Mouse (Mus musculus): ENCODE measurements around the gene Sema4d. TPM values are rescaled to one million over a fixed set of nuclear protein-coding genes. Genes with fewer than 3 reads are reported as not detected.

The Sema4d gene
- polyA plus RNA-seq, 1 experiment from 2014 or later: 5.4 TPM

DNA sequence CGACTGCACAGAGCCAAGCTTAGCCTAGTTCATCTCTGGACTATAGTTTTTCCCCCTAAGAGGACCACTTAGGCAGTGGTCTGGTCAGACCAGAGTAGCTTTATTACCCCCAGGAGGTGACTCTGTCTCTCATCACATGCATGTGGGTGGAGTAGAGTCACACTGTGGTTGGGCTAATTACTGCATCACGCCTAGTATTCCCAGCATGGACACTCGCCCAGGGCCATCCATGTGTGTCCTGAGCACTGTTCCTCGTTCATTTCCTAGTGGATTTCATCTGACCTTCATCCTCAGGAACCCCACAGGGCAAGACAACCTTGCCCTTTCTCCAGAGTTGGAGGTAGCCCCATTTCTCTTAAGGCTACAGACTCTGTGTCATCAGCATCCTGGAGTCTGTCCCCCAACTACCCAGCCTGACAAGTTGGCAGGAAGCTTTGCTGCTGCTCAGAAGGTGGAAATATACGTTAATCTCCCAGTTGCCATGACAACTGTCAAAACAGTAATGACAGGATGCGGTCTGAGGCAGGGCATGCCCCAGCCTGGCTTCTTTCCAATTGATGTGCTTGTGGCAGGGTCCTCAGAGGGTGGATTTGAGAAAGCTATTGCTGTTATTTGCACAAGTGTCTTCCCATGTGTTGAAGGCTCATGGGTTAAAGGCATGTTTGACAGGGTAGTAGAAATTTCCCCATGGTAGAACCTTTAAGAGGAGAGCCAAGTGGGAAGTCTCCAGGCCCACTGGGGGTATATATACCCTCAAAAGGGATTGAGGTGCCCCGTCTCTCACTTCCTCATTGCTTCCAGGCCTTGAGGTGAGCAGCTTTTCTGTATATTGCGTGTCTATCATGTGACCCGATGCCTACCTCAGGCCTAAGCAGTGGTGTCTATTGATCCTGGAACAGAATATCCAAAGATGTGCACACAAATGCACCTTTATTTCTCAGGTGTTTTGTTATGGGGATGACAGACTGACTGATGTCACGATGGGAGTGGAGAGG is 20.4 kb upstream of the Sema4d start:
- H3K4me1 ChIP-seq (replicated peaks): peaks cover 9% of the 10 kb centered on the region
- 47% methylated on average over 10 of the region's 10 CpGs for WGBS
- H3K4me2 ChIP-seq: no peak overlapping the region
- no peaks in the 10 kb centered on the region; the same call in 1 of the 2 replicates for H3K27me3 ChIP-seq
- no peak for ATAC-seq (ENCODE audit: insufficient number of reproducible peaks, insufficient read depth, low FRiP score, low TSS enrichment, low read depth)
- H3K4me3 ChIP-seq (replicated peaks): no peak overlapping the region
- no peak overlapping the region for H3K27ac ChIP-seq
- no peaks in the 10 kb centered on the region for H3K36me3 ChIP-seq
- no peaks in the 10 kb centered on the region for H3K9me3 ChIP-seq
- no peak overlapping the region for H3K9ac ChIP-seq (replicated peaks)

- H3K9me3 ChIP-seq: no peaks in the 10 kb centered on the region
- H3K36me3 ChIP-seq: no peaks in the 10 kb centered on the region
- peaks cover 5% of the 10 kb centered on the region for H3K4me1 ChIP-seq (replicated peaks)
- no peaks in the 10 kb centered on the region; the same call in 1 of the 2 replicates for H3K27me3 ChIP-seq
- WGBS: 29% methylated on average over 12 of the region's 12 CpGs
- ATAC-seq (ENCODE audit: insufficient number of reproducible peaks, insufficient read depth, low FRiP score, low TSS enrichment, low read depth): 0 out of 2 replicates have a peak, but pooled peaks have one; percentile 58
- no peak overlapping the region for H3K4me3 ChIP-seq (replicated peaks)
- H3K9ac ChIP-seq (replicated peaks): no peak overlapping the region
- H3K27ac ChIP-seq: no peak overlapping the region
- H3K4me2 ChIP-seq: no peak overlapping the region
Measured at GRCm38 (mm10) chr13:51808141-51808540, 14.6 kb upstream of the Sema4d start.

DNA sequence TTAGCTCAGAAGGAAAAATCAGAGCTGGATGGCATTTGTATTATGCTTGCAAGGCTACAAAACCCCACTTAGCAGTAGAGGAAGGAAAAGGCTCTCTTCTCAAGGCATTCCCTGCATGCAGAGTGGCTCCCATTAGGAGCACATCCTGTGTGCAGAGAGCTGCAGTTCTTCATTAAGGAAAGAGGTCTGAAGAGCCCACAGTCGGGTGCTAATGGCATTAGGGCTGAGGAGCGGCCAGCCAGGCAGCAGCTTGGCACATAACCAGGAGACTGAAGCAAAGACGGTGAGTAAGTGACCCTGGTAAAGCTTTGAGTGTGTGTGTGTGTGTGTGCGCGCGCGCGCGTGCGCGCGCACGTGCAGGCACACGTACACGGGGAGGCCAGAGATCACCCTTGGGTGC is 12.7 kb upstream of the Sema4d start:
- Histone ChIP-seq H3K27ac (no peak overlapping the region), H3K4me1 (replicated peaks) (peaks cover 5% of the 10 kb centered on the region), H3K36me3 (no peaks in the 10 kb centered on the region), H3K4me2 (no peak overlapping the region), H3K9me3 (no peaks in the 10 kb centered on the region), H3K27me3 (no peaks in the 10 kb centered on the region; the same call in 1 of the 2 replicates), H3K4me3 (replicated peaks) (no peak overlapping the region), H3K9ac (replicated peaks) (no peak overlapping the region)
- WGBS: 80% methylated on average over 15 of the region's 15 CpGs
- no peak for ATAC-seq (ENCODE audit: insufficient number of reproducible peaks, insufficient read depth, low FRiP score, low TSS enrichment, low read depth)

GRCm38 (mm10) chr13:51805634-51806033 is 12.1 kb upstream of the Sema4d start:
- Histone ChIP-seq H3K4me3 (replicated peaks) (no peak overlapping the region), H3K27me3 (no peaks in the 10 kb centered on the region), H3K4me1 (replicated peaks) (peaks cover 5% of the 10 kb centered on the region), H3K36me3 (no peaks in the 10 kb centered on the region), H3K9ac (replicated peaks) (no peak overlapping the region), H3K4me2 (no peak overlapping the region), H3K9me3 (no peaks in the 10 kb centered on the region), H3K27ac (no peak overlapping the region)
- no peak for ATAC-seq (ENCODE audit: insufficient number of reproducible peaks, insufficient read depth, low FRiP score, low TSS enrichment, low read depth)
- 75% methylated on average over 4 of the region's 4 CpGs for WGBS

DNA sequence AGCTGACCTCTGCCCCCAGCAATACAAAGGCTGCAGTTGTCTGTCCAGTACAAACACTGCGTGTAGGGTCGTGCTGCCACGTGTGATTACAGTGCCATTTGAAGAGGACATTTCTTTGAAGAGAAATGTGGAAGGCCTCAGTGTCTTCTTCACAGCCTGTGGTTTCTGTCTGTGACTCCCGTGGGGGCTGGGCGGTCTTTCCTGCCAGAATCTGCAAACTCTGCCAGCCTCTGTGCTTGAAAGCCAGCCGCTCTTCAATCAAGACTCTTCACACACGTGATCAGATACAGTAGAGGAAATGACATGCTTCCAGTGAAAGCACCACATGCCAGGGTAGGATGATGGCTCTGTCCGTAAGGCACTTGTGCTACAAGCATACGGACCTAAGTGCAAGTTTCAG is 7.4 kb upstream of the Sema4d start:
- Histone ChIP-seq H3K4me1 (replicated peaks) (no peaks in the 10 kb centered on the region), H3K4me3 (replicated peaks) (no peak overlapping the region), H3K9me3 (no peaks in the 10 kb centered on the region), H3K36me3 (no peaks in the 10 kb centered on the region), H3K27ac (no peak overlapping the region), H3K27me3 (no peaks in the 10 kb centered on the region), H3K4me2 (no peak overlapping the region), H3K9ac (replicated peaks) (no peak overlapping the region)
- 77% methylated on average over 9 of the region's 9 CpGs for WGBS
- no peak for ATAC-seq (ENCODE audit: insufficient number of reproducible peaks, insufficient read depth, low FRiP score, low TSS enrichment, low read depth)

DNA sequence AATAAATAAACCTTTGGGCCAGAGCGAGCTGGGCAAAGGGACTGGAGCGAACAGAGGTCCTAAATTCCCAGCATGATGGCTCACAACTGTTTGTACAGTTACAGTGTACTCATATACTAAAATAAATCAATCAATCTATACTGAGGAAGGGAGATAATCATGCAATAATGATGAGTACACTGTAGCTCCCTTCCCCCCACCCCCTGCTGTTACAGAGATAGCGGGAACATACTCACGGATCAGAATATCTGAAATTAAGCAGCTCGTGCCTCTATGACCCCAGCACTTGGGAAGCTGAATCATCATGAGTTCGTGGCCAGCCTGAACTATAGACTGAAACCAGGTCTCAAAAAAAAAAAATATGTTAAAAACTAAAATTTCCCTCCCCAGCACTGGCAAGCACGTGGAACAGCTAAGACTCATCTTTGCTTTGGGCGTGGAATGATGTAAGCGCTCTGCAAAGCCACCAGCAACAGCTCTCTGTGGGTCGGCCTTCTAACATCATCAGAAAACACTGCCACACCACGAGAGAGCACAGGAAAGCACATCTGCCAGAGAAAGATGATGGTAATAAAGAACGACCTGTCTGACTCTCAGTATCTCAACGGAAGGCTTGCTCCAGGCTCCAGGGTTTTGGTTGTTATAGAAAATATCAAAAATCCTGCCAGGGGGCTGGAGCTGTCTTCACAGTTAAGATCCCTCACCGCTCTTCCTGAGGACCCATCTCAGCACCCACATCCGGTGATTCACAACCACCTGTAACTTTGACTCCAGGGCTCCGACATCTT is 6.4 kb upstream of the Sema4d start:
- no peak overlapping the region for H3K4me2 ChIP-seq

GRCm38 (mm10) chr13:51797899-51798746 is 4.6 kb upstream of the Sema4d start:
- Histone ChIP-seq H3K9me3 (no peaks in the 10 kb centered on the region), H3K4me3 (replicated peaks) (no peak overlapping the region), H3K27me3 (peaks cover 2% of the 10 kb centered on the region; the same call in 1 of the 2 replicates), H3K4me2 (no peak overlapping the region), H3K36me3 (no peaks in the 10 kb centered on the region), H3K27ac (no peak overlapping the region), H3K9ac (replicated peaks) (no peak overlapping the region), H3K4me1 (replicated peaks) (no peaks in the 10 kb centered on the region; the same call in 1 of the 2 replicates)
- no peak for ATAC-seq (ENCODE audit: insufficient number of reproducible peaks, insufficient read depth, low FRiP score, low TSS enrichment, low read depth)
- 53% methylated on average over 8 of the region's 8 CpGs for WGBS

More for the DNA sequence above, 6.4 kb upstream of the Sema4d start:
- Histone ChIP-seq H3K27ac (no peak overlapping the region), H3K4me1 (replicated peaks) (no peaks in the 10 kb centered on the region), H3K9ac (replicated peaks) (no peak overlapping the region), H3K4me3 (replicated peaks) (no peak overlapping the region), H3K9me3 (no peaks in the 10 kb centered on the region), H3K36me3 (no peaks in the 10 kb centered on the region), H3K27me3 (no peaks in the 10 kb centered on the region)
- ATAC-seq (ENCODE audit: insufficient number of reproducible peaks, insufficient read depth, low FRiP score, low TSS enrichment, low read depth): no peak
- 86% methylated on average over 16 of the region's 16 CpGs for WGBS

DNA sequence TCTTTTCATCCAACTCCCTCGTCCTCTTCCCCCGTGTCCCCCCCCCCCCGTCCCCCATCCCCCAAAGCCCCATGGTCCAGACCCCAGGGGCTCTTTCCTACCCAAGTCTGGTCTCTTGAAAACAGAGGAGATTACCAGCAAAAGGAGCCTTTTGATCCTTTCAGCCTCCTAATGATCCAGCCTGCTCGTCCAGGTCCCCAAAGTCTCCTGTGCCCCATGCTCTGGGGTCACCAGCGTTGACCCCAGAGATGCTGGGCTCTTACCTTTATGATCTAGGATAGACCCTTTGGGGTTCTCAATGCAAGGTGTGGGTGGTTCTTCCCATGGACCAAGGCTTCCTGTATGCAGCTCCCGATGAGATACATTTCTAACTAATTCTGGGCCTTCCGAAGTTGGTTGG is 401 bp upstream of the Sema4d start:
- Histone ChIP-seq H3K27ac (no peak overlapping the region), H3K4me2 (peak overlapping the region; percentile 97), H3K4me3 (replicated peaks) (peak overlapping the region; percentile 84), H3K27me3 (peaks cover 27% of the 10 kb centered on the region), H3K9me3 (no peaks in the 10 kb centered on the region), H3K4me1 (replicated peaks) (peaks cover 15% of the 10 kb centered on the region), H3K36me3 (no peaks in the 10 kb centered on the region), H3K9ac (replicated peaks) (peak overlapping the region; percentile 73; the same call in 1 of the 2 replicates)
- 0 out of 2 replicates have a peak, but pooled peaks have one; percentile 3 for ATAC-seq (ENCODE audit: insufficient number of reproducible peaks, insufficient read depth, low FRiP score, low TSS enrichment, low read depth)
- WGBS: 40% methylated on average over 6 of the region's 7 CpGs

GRCm38 (mm10) chr13:51792729-51793424 is 670 bp downstream of the Sema4d start:
- no peak overlapping the region for H3K27ac ChIP-seq
- peak; percentile 33; the same call in 1 of the 2 replicates for ATAC-seq (ENCODE audit: insufficient number of reproducible peaks, insufficient read depth, low FRiP score, low TSS enrichment, low read depth)

DNA sequence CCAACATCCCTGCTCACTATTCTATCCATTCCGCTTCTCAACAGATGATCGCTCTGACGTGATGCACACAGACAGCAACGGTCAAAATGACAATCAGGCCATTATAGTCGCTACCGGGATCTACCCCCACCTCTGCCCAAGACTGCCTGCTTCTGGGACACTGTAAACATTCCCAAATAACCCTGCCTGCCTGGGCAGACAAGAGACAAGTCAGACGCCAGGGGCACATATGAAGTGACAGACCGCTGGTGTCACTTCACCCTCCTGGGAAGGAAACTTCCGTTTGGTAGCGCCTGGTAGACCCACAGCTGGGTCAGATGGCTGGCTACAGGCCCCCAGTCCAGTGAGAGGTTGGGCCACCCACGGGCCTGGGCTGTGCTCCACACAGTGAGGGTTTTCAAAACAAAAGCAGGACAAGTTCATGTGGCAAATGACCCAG is 1.4 kb downstream of the Sema4d start:
- Histone ChIP-seq H3K4me3 (replicated peaks) (peak overlapping the region; percentile 84), H3K36me3 (no peaks in the 10 kb centered on the region), H3K4me2 (peak overlapping the region; percentile 97), H3K4me1 (replicated peaks) (peaks cover 15% of the 10 kb centered on the region), H3K27ac (no peak overlapping the region), H3K9me3 (no peaks in the 10 kb centered on the region), H3K9ac (replicated peaks) (peak overlapping the region; percentile 73; the same call in 1 of the 2 replicates), H3K27me3 (peaks cover 27% of the 10 kb centered on the region)
- no peak for ATAC-seq (ENCODE audit: insufficient number of reproducible peaks, insufficient read depth, low FRiP score, low TSS enrichment, low read depth)
- 39% methylated on average over 11 of the region's 11 CpGs for WGBS

More at GRCm38 (mm10) chr13:51792729-51793424, 670 bp downstream of the Sema4d start:
- Histone ChIP-seq H3K4me1 (replicated peaks) (peaks cover 15% of the 10 kb centered on the region), H3K4me3 (replicated peaks) (peak overlapping the region; percentile 84), H3K4me2 (peak overlapping the region; percentile 97), H3K9me3 (no peaks in the 10 kb centered on the region), H3K27me3 (peaks cover 27% of the 10 kb centered on the region), H3K9ac (replicated peaks) (peak overlapping the region; percentile 73), H3K36me3 (no peaks in the 10 kb centered on the region)
- WGBS: 2% methylated on average over 43 of the region's 43 CpGs

Data from limb, embryonic 12.5 days (tissue).